Mouse (Mus musculus): ENCODE data around the gene Hs2st1. TPM values are rescaled to one million over a fixed set of nuclear protein-coding genes. Genes with fewer than 3 reads are reported as not detected.
A peak's percentile ranks its signal among the peaks of the same experiment; 100 is the strongest.

Gene Hs2st1
- total RNA-seq, 2 experiments from 2014 or later = 38.4 to 40.5 TPM

DNA sequence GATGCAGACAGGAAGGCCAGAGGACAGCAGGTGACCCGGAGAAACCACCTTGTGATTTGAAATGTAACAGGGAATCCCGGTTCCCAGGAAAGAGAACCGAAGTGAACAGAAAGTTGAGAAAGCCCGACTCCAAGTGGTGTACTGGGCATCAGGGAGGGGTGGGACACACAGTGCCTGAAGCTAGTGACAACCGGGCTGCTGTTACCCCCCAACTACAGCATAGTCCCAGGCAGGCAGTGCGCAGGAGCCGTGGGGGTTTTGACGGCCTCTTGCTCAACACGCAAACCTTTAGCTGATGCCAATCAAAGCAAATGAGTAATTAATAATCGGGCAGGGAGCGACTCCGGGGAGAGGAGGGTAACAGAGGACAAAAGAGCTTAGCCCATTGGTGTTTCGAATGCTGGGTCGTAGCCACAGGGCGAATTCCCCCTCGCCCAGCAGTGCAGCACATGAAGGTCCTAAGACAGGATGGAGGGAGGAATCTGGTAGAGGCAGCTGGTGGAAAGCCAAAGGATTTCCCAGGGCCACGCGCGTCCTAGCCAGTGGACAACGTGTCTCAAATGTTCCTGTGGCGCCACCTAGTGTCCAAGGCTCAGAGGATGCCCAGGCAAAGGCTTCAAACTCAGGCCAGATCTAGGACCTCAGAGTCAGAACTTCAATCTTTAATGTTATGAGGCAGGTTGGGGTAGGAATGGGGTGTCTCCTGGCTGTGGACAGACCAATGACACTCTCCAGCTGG lies 170.5 kb downstream of the Hs2st1 start:
- H3K27ac ChIP-seq = peak overlapping the region; percentile 46; the same call in 1 of the 2 replicates
- TF ChIP-seq CTCF (conservative IDR thresholded peaks at IDR 0.05) = peak; percentile 93
- peak overlapping the region; percentile 52 for H3K4me3 ChIP-seq
- DNase-seq (ENCODE audit: low spot score in 2 of 2) = peak; percentile 80 to 91

GRCm38 (mm10) chr3:144398166-144398565 lies 171.8 kb downstream of the Hs2st1 start:
- H3K27ac ChIP-seq = no peak overlapping the region
- TF ChIP-seq CTCF (conservative IDR thresholded peaks at IDR 0.05) = peak; percentile 74
- no peak for DNase-seq (ENCODE audit: low spot score in 2 of 2)
- H3K4me3 ChIP-seq = no peak overlapping the region

DNA sequence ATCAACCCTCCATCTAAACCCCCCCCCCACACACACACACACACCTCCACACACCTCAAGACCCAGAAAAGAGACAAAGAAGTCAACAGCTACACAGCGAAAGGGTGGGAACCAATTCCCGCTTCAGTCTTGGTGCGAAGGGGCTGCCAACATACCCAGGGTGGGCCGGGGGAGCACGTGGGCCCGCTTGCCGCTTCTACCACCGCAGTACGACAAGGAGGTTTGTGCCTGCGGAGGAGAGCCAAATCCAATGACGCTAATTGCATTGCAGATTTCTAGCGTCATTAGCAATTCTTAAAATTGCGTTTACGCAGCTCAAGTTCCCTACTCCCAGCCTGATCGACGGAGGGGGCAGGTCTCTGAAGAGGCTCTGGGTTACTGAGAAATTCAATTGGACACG lies 173.5 kb downstream of the Hs2st1 start:
- no peak for TF ChIP-seq CTCF (conservative IDR thresholded peaks at IDR 0.05)
- Histone ChIP-seq H3K27ac (peak overlapping the region; percentile 23; the same call in 1 of the 2 replicates), H3K4me3 (no peak overlapping the region; the same call in 1 of the 2 replicates)
- no peak for DNase-seq (ENCODE audit: low spot score in 2 of 2)

- Histone ChIP-seq H3K4me3 (no peak overlapping the region), H3K27ac (peak overlapping the region; percentile 67)
- DNase-seq (ENCODE audit: low spot score in 2 of 2) = no peak
- TF ChIP-seq CTCF (conservative IDR thresholded peaks at IDR 0.05) = no peak
These were observed 175.5 kb downstream of the Hs2st1 start for GRCm38 (mm10) chr3:144394454-144394943.

GRCm38 (mm10) chr3:144386446-144386845 lies 183.5 kb downstream of the Hs2st1 start:
- no peak for DNase-seq (ENCODE audit: low spot score in 2 of 2)
- Histone ChIP-seq H3K4me3 (no peak overlapping the region), H3K27ac (no peak overlapping the region)
- TF ChIP-seq CTCF (conservative IDR thresholded peaks at IDR 0.05) = no peak

GRCm38 (mm10) chr3:144384648-144385047 lies 185.3 kb downstream of the Hs2st1 start:
- TF ChIP-seq CTCF (conservative IDR thresholded peaks at IDR 0.05) = no peak
- Histone ChIP-seq H3K4me3 (no peak overlapping the region), H3K27ac (no peak overlapping the region)
- no peak for DNase-seq (ENCODE audit: low spot score in 2 of 2)

DNA sequence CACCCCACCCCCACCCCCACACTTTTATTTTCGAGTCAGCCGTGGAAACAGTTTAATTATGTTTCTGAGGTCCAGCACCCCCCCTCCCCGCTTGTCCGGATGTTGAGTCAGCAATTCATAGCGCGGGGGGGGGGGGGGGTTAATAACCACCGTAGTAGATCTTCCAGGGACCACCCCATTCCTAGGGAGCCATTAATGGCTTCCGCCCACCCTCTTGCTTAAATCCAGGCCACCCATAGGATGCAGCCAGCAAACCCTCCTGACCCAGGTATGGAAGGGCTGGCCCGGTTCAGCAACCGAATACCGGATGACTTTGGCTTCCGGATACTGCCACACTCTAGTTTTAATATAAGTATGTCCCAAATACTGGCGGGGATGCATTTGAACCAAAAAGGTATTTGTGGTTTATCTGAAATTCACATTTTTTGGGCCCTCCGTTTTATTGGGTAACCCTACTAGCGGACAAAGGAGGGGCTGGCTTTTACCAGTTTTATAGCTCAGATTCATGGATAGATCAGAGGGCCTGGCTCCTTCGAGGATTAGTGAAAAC lies 188.5 kb downstream of the Hs2st1 start:
- DNase-seq (ENCODE audit: low spot score in 2 of 2) = no peak
- no peak overlapping the region for H3K4me3 ChIP-seq
- H3K27ac ChIP-seq = no peak overlapping the region
- TF ChIP-seq CTCF (conservative IDR thresholded peaks at IDR 0.05) = no peak

- DNase-seq (ENCODE audit: low spot score in 2 of 2) = peak in 1 of 2 experiments; percentile 63
- Histone ChIP-seq H3K27ac (no peak overlapping the region), H3K4me3 (peak overlapping the region; percentile 24; the same call in 1 of the 2 replicates)
- TF ChIP-seq CTCF (conservative IDR thresholded peaks at IDR 0.05) = peak; percentile 82
These were observed 189.1 kb downstream of the Hs2st1 start for GRCm38 (mm10) chr3:144380921-144381320.

GRCm38 (mm10) chr3:144379801-144380200 lies 190.2 kb downstream of the Hs2st1 start:
- no peak for TF ChIP-seq CTCF (conservative IDR thresholded peaks at IDR 0.05)
- no peak overlapping the region for H3K27ac ChIP-seq
- no peak overlapping the region for H3K4me3 ChIP-seq
- DNase-seq (ENCODE audit: low spot score in 2 of 2) = no peak

Other genes starting within 250 kb of the Hs2st1 start
- 100 to 1,000 TPM; 228 to 231 TPM for gene Selenof, start 123 bp upstream of the Hs2st1 start, total RNA-seq (2021)
- gene Sh3glb1, start 150.2 kb upstream of the Hs2st1 start, total RNA-seq (2021) = 10 to 100 TPM; 51.9 to 52.3 TPM
- under 1 TPM; 0.12 to 0.13 TPM for gene Clca3a1, start 190.8 kb upstream of the Hs2st1 start, total RNA-seq (2021)
- not detected for gene Clca3a2, start 249.3 kb upstream of the Hs2st1 start, total RNA-seq (2021)